Mouse (Mus musculus): Measurements from ENCODE around the gene Naa11. TPM values are rescaled to one million over a fixed set of nuclear protein-coding genes. Genes with fewer than 3 reads are reported as not detected.

The Naa11 gene
- total RNA-seq, 2 experiments from 2014 or later, result not detected

DNA sequence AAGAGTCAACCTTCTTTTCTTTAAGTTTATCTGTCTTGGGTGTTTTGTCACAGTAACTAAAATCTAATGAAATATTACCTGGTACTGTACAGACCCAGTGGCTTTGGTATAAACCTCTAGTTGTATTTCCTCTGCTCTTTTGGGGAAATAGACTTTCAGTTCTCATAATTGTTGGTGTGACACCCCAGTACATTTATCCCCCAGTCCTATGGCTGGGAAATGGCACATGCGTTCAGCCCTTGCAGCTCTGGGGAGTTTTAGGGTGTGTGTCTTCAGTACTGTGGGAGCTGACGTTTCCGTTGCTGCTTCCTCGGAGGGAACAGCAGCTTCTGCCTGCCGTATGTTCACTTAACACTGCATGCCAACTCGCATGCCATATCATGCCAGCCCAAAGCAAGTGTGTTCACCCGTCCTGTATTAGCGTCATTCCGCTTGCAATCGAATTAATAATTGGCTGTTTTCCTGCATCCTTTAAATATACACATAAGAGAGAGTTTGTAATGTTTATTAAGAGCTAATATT is 46.4 kb downstream of the Naa11 start:
- intact Hi-C loops (cut with DNase I), result no loop called here

GRCm38 (mm10) chr5:97345129-97345528 is 47.0 kb downstream of the Naa11 start:
- intact Hi-C loops (cut with DNase I), result no loop called here
- no peak for DNase-seq (ENCODE audit: low spot score)

More for the DNA sequence above, 46.4 kb downstream of the Naa11 start:
- DNase-seq (ENCODE audit: low spot score), result no peak

DNA sequence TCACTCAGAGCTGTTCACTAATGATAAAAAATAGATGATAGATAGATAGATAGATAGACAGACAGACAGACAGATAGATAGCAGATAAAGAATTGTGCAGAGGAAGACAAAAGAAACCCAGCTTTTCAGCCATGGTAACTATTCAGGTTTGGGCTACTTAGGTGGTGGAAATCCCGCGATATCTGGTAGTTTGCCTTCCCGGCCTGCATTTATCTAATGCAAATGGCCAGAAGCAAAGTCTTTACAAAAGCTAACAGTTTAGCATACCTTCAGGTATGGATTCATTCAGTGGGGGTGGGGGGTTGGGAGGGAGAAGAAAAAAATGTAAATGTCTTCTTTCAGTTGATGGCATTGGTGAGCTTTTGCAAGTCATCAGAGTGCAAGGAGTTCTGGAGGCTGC is 48.0 kb downstream of the Naa11 start:
- DNase-seq (ENCODE audit: low spot score), result no peak
- intact Hi-C loops (cut with DNase I), result no loop called here

DNA sequence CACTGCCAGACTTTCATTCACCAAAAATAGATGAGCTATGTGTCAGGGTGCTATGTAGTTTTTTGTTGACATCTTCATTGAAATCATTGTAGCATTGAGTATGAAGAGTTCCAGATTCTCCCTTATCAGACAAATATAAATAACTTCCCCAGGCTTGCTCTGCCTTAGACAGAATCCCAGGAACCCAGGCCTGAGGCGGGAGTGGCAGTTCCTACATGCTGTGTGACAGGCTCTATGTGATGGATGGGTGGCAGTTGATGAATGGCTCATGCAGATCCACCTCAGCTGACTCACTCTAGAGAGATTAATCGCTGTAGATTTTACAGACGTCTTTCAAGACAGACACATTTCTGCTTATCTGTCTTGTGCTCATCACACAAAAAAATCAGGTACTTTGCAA is 57.4 kb downstream of the Naa11 start:
- no peak for DNase-seq (ENCODE audit: low spot score)
- intact Hi-C loops (cut with DNase I), result no loop called here

Other genes with a start within 250 kb of the Naa11 start
- gene Gk2, start 64.6 kb upstream of the Naa11 start, total RNA-seq (2021), result not detected